10 mouse cellular contexts compared by ENCODE assay signal in genomic region chr5:142964650-142965049, GRCm38 (mm10). TPM values are rescaled to one million over a fixed set of nuclear protein-coding genes. Genes with fewer than 3 reads are reported as not detected.
A peak's percentile ranks its signal among the peaks of the same experiment; 100 is the strongest.
DNase-seq lines count a peak whose midpoint lies in the region; ATAC-seq and TF ChIP-seq lines count a peak whose summit lies in the region.
"Had no signal": no experiment of that assay in that cellular context is flagged by ENCODE, and none has a peak within 500 bp of the region (broad histone marks: within the 10 kb centered on the region; RNA-seq: fewer than 3 reads in every experiment).

No protein-coding gene starts in this region.

- peaks cover 35% of the 10 kb centered on the region for H3K4me1 ChIP-seq in heart, embryonic 12.5 days (replicated peaks)
- H3K4me1 ChIP-seq in hindbrain, embryonic 10.5 days (replicated peaks), result peaks cover 59% of the 10 kb centered on the region
- H3K4me1 ChIP-seq in midbrain, embryonic 13.5 days (replicated peaks), result peaks cover 58% of the 10 kb centered on the region
- H3K4me1 ChIP-seq in thymus, adult 2 months (replicated peaks; ENCODE audit: control insufficient read depth, insufficient read depth, low read length), result peaks cover 8% of the 10 kb centered on the region

- no peak for DNase-seq in heart, adult 9 months (ENCODE audit: low spot score in 2 of 2)
- DNase-seq in R1 (ENCODE audit: low read depth, low spot score), result peak; percentile 87
- no peak for DNase-seq in hindbrain, embryonic 10.5 days (ENCODE audit: low spot score)
- no peak for DNase-seq in spleen, postnatal 14 days (ENCODE audit: low spot score in 2 of 2)
- no peak for DNase-seq in thymus, adult 2 months
- DNase-seq in layer of hippocampus, adult 9-11 months, result no peak

- 89% methylated on average over 6 of the region's 6 CpGs for WGBS in heart, embryonic 12.5 days
- 56% methylated on average over 6 of the region's 6 CpGs for WGBS in hindbrain, embryonic 10.5 days
- WGBS in midbrain, embryonic 13.5 days, result 57% methylated on average over 6 of the region's 6 CpGs
- 94% methylated on average over 6 of the region's 6 CpGs for WGBS in thymus, adult 2 months

- H3K27ac ChIP-seq in heart, embryonic 12.5 days (ENCODE audit: poor library complexity, severe bottlenecking), result peak overlapping the region; percentile 12; the same call in 1 of the 2 replicates
- H3K27ac ChIP-seq in hindbrain, embryonic 10.5 days, result peak overlapping the region; percentile 100
- H3K27ac ChIP-seq in midbrain, embryonic 13.5 days, result peak overlapping the region; percentile 99
- H3K27ac ChIP-seq in thymus, adult 2 months (ENCODE audit: control insufficient read depth, insufficient read depth, low read length), result no peak overlapping the region
- H3K27ac ChIP-seq: macrophage had no signal

- H3K9ac ChIP-seq in heart, embryonic 12.5 days, result no peak overlapping the region
- peak overlapping the region; percentile 100 for H3K9ac ChIP-seq in midbrain, embryonic 13.5 days (replicated peaks)

- no peaks in the 10 kb centered on the region for H3K27me3 ChIP-seq in heart, embryonic 12.5 days (replicated peaks)
- H3K27me3 ChIP-seq in hindbrain, embryonic 10.5 days (ENCODE audit: insufficient read depth, poor library complexity, severe bottlenecking), result peaks cover 1% of the 10 kb centered on the region; the same call in 1 of the 2 replicates
- H3K27me3 ChIP-seq in midbrain, embryonic 13.5 days, result no peaks in the 10 kb centered on the region
- peaks cover 20% of the 10 kb centered on the region; the same call in 1 of the 2 replicates for H3K27me3 ChIP-seq in thymus, adult 2 months (ENCODE audit: control insufficient read depth, insufficient read depth, low read length)

- ATAC-seq in heart, embryonic 12.5 days (ENCODE audit: insufficient number of reproducible peaks, low FRiP score), result no peak
- no peak for ATAC-seq in midbrain, embryonic 13.5 days

- peaks cover 21% of the 10 kb centered on the region for H3K36me3 ChIP-seq in heart, embryonic 12.5 days
- H3K36me3 ChIP-seq in hindbrain, embryonic 10.5 days, result peaks cover 71% of the 10 kb centered on the region
- H3K36me3 ChIP-seq in midbrain, embryonic 13.5 days, result peaks cover 40% of the 10 kb centered on the region
- H3K36me3 ChIP-seq in thymus, adult 2 months (ENCODE audit: control insufficient read depth, insufficient read depth, low read length), result no peaks in the 10 kb centered on the region

- H3K4me3 ChIP-seq in heart, embryonic 12.5 days, result no peak overlapping the region
- peak overlapping the region; percentile 100 for H3K4me3 ChIP-seq in hindbrain, embryonic 10.5 days
- peak overlapping the region; percentile 99 for H3K4me3 ChIP-seq in midbrain, embryonic 13.5 days (replicated peaks)
- no peak overlapping the region for H3K4me3 ChIP-seq in thymus, adult 2 months (ENCODE audit: control insufficient read depth, insufficient read depth, low read length)
- H3K4me3 ChIP-seq: erythroblast, embryonic 14.5 days had no signal

- no peaks in the 10 kb centered on the region for H3K9me3 ChIP-seq in heart, embryonic 12.5 days (replicated peaks)
- H3K9me3 ChIP-seq in hindbrain, embryonic 10.5 days, result peaks cover 4% of the 10 kb centered on the region; the same call in 1 of the 2 replicates
- H3K9me3 ChIP-seq in midbrain, embryonic 13.5 days, result no peaks in the 10 kb centered on the region

- H3K4me2 ChIP-seq in heart, embryonic 12.5 days, result peak overlapping the region; percentile 83
- H3K4me2 ChIP-seq in midbrain, embryonic 13.5 days (replicated peaks), result peak overlapping the region; percentile 94

- TF ChIP-seq POLR2A in thymus, adult 2 months (IDR thresholded peaks at IDR 0.05; ENCODE audit: control insufficient read depth, extremely low read depth, insufficient read depth, low read length, poor library complexity), result no peak

- no peak for TF ChIP-seq CTCF in thymus, adult 2 months (IDR thresholded peaks at IDR 0.05; ENCODE audit: borderline replicate concordance, control insufficient read depth, extremely low read depth, insufficient read depth, low read length, poor library complexity)

RNA-seq across cellular contexts. Expression of gene Fscn1, which starts 4.5 kb away (rescaled TPM):
- 201 and 205 TPM in 2 replicates for polyA plus RNA-seq in heart, embryonic 12.5 days (2016; fragmentation: Nextera tagmentation; extraction: Ambion mirVana)
- 757 and 846 TPM in 2 replicates for polyA plus RNA-seq in hindbrain, embryonic 10.5 days (2016; fragmentation: Nextera tagmentation; extraction: Ambion mirVana)
- 555 TPM in 2 replicates for polyA plus RNA-seq in midbrain, embryonic 13.5 days (2015; fragmentation: Nextera tagmentation; extraction: Ambion mirVana)
- 148 and 157 TPM in 2 replicates for polyA plus RNA-seq in thymus, adult 2 months (2012; rRNA removed)

RNA-seq across cellular contexts. Expression of gene Actb, which starts 58.1 kb away (rescaled TPM):
- 6,292 and 6,382 TPM in 2 replicates for polyA plus RNA-seq in heart, embryonic 12.5 days (2016; fragmentation: Nextera tagmentation; extraction: Ambion mirVana)
- polyA plus RNA-seq in hindbrain, embryonic 10.5 days (2016; fragmentation: Nextera tagmentation; extraction: Ambion mirVana), result 14,349 and 15,462 TPM in 2 replicates
- polyA plus RNA-seq in midbrain, embryonic 13.5 days (2015; fragmentation: Nextera tagmentation; extraction: Ambion mirVana), result 15,567 and 17,404 TPM in 2 replicates
- polyA plus RNA-seq in thymus, adult 2 months (2012; rRNA removed), result 6,903 and 9,637 TPM in 2 replicates

Comparison
In these comparisons a context has a peak if more than half of its experiments do, and no peak if none do; other contexts are left out.
1. H3K4me3 ChIP-seq: peak in hindbrain, embryonic 10.5 days (single experiment) and midbrain, embryonic 13.5 days (single experiment); none in heart, embryonic 12.5 days (single experiment) and thymus, adult 2 months (single experiment).